Mouse (Mus musculus) testis, adult 2 months (tissue): ENCODE measurements around the gene Bspry.

Experiments
- CTCF ChIP-seq: fragments of 200-500 bp; IDR thresholded peaks from 2 replicates; pipeline ENCODE4 v1.5.1; 2012; ENCODE audit warnings: low read depth, mild to moderate bottlenecking, inconsistent platforms, low read length, moderate library complexity; ENCODE audit not compliant: control insufficient read depth, insufficient read depth, insufficient replicate concordance
- POLR2A ChIP-seq: fragments of 200-500 bp; IDR thresholded peaks from 2 replicates; pipeline ENCODE4 v1.6.1; 2012; ENCODE audit warnings: low read depth, mild to moderate bottlenecking, inconsistent platforms, low read length, moderate library complexity; ENCODE audit not compliant: control insufficient read depth

DNA sequence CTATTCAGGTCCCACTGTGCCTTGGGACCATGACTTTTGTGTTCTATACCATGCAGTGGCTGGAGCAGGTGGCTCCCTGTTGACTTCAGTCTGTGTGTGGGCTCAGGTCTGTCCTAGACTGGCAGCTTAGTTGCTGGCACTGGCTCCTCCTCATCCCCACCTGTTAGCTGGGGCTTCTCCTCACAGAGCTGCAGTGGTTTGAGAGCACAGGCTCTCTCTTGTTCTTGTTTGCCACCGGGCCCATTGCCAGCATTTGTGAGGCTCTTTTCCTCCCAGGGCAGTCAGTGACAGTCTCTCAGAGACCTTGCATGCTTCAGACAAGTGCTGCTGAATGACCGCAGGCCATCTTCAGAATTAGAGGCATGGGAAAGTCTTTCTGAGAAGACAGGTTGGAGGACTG, 12.8 kb downstream of the Bspry start:
- TF ChIP-seq CTCF: no peak
- no peak for TF ChIP-seq POLR2A
